ENCODE assay signal across 8 mouse cellular contexts in the genomic region with DNA sequence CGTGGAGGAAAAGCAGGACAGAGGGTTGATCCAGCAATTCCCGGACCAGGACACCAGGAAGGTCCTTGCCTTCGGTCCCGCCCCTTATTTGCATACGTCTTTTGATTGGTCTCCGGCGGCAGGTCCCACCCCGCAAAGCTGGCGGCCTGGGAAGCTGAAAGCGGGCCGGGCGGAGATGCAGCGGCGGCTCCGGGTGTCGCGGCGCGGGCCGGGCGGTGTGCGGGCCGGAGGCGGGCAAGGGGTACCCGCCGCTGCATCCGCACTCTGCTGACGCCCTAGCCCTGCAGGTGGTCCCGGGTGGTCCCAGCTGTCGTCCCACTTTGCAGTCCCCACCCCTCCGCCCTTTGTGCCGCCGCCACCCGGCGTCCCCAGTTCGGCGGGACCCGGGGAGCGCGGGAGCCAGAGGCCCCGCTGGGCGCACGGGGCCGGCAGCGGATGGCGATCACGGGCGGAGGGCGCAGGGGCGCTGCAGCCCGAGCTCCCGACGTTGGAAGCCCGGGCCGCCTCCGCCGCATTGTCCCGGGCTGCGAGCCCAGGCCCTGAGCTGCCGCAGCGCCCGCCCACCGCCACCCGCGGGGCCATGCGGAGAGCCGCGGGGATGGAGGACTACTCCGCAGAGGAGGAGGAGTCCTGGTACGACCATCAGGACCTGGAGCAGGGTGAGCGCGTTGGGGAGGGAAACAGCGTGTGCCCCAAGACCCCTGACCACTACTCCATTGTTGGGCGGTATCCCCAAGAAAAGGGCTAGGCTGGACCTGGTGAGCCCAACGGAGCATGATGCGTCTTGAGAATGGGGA. TPM values are rescaled to one million over a fixed set of nuclear protein-coding genes. Genes with fewer than 3 reads are reported as not detected.
DNase-seq lines count a peak whose midpoint lies in the region; ATAC-seq and TF ChIP-seq lines count a peak whose summit lies in the region.

A gene (plus strand): TSS at position 174 of the 797 bp plus-strand sequence.

- H3K79me2 ChIP-seq in liver, adult 2 months (ENCODE audit: control insufficient read depth, insufficient read depth, low read length): no peaks in the 10 kb centered on the region

- peak; percentile 97 for DNase-seq in 3T3-L1 (ENCODE audit: low read depth, low spot score)
- DNase-seq in adrenal gland, postnatal 4 days (ENCODE audit: low spot score in 2 of 2): peak; percentile 74 to 84
- DNase-seq in fibroblast of lung, adult 2 months (ENCODE audit: low read depth): peak; percentile 70
- DNase-seq in liver, adult 2 months (ENCODE audit: extremely low read depth, low read depth, low spot score): peak; percentile 73
- DNase-seq in neural tube, embryonic 10.5 days (ENCODE audit: extremely low spot score, low spot score): peak; percentile 89
- peak; percentile 90 for DNase-seq in testis, postnatal 14 days (ENCODE audit: low spot score)

- H3K4me1 ChIP-seq in heart, embryonic 12.5 days (replicated peaks): peaks cover 30% of the 10 kb centered on the region
- peaks cover 36% of the 10 kb centered on the region for H3K4me1 ChIP-seq in kidney, embryonic 16.5 days (ENCODE audit: insufficient read depth, low read length)
- H3K4me1 ChIP-seq in liver, adult 2 months (ENCODE audit: control insufficient read depth, insufficient read depth, low read length): 0 out of 2 replicates have a peak, but pooled peaks cover 3% of the 10 kb centered on the region

- peaks cover 4% of the 10 kb centered on the region; the same call in 1 of the 2 replicates for H3K9me3 ChIP-seq in heart, embryonic 12.5 days (replicated peaks)
- H3K9me3 ChIP-seq in kidney, embryonic 16.5 days (ENCODE audit: low read length): no peaks in the 10 kb centered on the region

- peak; percentile 58; the same call in 1 of the 2 replicates for TF ChIP-seq POLR2A in liver, adult 2 months (IDR thresholded peaks at IDR 0.05; ENCODE audit: extremely low read depth, insufficient read depth, low read length)

- H3K9ac ChIP-seq in heart, embryonic 12.5 days: peak within 1 kb of the TSS; percentile 85
- H3K9ac ChIP-seq in kidney, embryonic 16.5 days (replicated peaks; ENCODE audit: low read length): peak within 1 kb of the TSS; percentile 84
- peak within 1 kb of the TSS; percentile 78 for H3K9ac ChIP-seq in liver, adult 2 months (ENCODE audit: low read depth, low read length)

- peak within 1 kb of the TSS; percentile 77 for H3K4me3 ChIP-seq in heart, embryonic 12.5 days
- peak within 1 kb of the TSS; percentile 74 for H3K4me3 ChIP-seq in kidney, embryonic 16.5 days (ENCODE audit: low read length)
- H3K4me3 ChIP-seq in liver, adult 2 months (ENCODE audit: insufficient read depth, low read depth, low read length): peak within 1 kb of the TSS; percentile 74

- peak; percentile 78 for ATAC-seq in heart, embryonic 12.5 days (ENCODE audit: insufficient number of reproducible peaks, low FRiP score)
- peak; percentile 93 for ATAC-seq in kidney, embryonic 16.5 days (ENCODE audit: low FRiP score, low TSS enrichment)

- peaks cover 27% of the 10 kb centered on the region for H3K27me3 ChIP-seq in heart, embryonic 12.5 days (replicated peaks)
- H3K27me3 ChIP-seq in kidney, embryonic 16.5 days (ENCODE audit: insufficient read depth, low read length): no peaks in the 10 kb centered on the region; the same call in 1 of the 2 replicates
- H3K27me3 ChIP-seq in liver, adult 2 months (ENCODE audit: control insufficient read depth, insufficient read depth, low read length): no peaks in the 10 kb centered on the region

- no peaks in the 10 kb centered on the region for H3K36me3 ChIP-seq in heart, embryonic 12.5 days
- no peaks in the 10 kb centered on the region for H3K36me3 ChIP-seq in kidney, embryonic 16.5 days (ENCODE audit: insufficient read depth, low read length)
- H3K36me3 ChIP-seq in liver, adult 2 months (ENCODE audit: control insufficient read depth, insufficient read depth, low read length): no peaks in the 10 kb centered on the region

- no peak for TF ChIP-seq CTCF in liver, adult 2 months (IDR thresholded peaks at IDR 0.05; ENCODE audit: low read depth, low read length)

- under 1% methylated on average over 76 of the region's 76 CpGs for WGBS in heart, embryonic 12.5 days
- WGBS in kidney, embryonic 16.5 days: under 1% methylated on average over 74 of the region's 76 CpGs
- WGBS in liver, adult 2 months: 1% methylated on average over 76 of the region's 76 CpGs

- peak within 1 kb of the TSS; percentile 52 for H3K27ac ChIP-seq in heart, embryonic 12.5 days (ENCODE audit: poor library complexity, severe bottlenecking)
- H3K27ac ChIP-seq in kidney, embryonic 16.5 days (ENCODE audit: low read length): peak within 1 kb of the TSS; percentile 72
- H3K27ac ChIP-seq in liver, adult 2 months (replicated peaks; ENCODE audit: insufficient read depth, low read depth, low read length): peak within 1 kb of the TSS; percentile 15; the same call in 1 of the 2 replicates

- H3K4me2 ChIP-seq in heart, embryonic 12.5 days: peak within 1 kb of the TSS; percentile 90
- H3K4me2 ChIP-seq in kidney, embryonic 16.5 days (replicated peaks; ENCODE audit: low read depth, low read length): peak within 1 kb of the TSS; percentile 83

RNA-seq across cellular contexts. Expression of the gene that starts here (rescaled TPM):
- total RNA-seq in adrenal gland, postnatal 4 days (2021): 10 to 100 TPM; 44.3 to 47.4 TPM
- 9.0 and 9.5 TPM in 2 replicates for polyA plus RNA-seq in heart, embryonic 12.5 days (2016; fragmentation: Nextera tagmentation; extraction: Ambion mirVana)
- polyA plus RNA-seq in kidney, embryonic 16.5 days (2015; fragmentation: Nextera tagmentation; extraction: Ambion mirVana): 7.9 and 10.2 TPM in 2 replicates
- 1.3 and 1.4 TPM in 2 replicates for total RNA-seq in liver, adult 2 months (2014; rRNA removed)
- polyA plus RNA-seq in liver, adult 2 months (2012; rRNA removed): 2.4 and 2.7 TPM in 2 replicates

Comparison
In these comparisons a context has a peak if more than half of its experiments do, and no peak if none do; other contexts are left out.
1. Peak in every context shown above with its lines: DNase-seq, ATAC-seq, H3K4me3 ChIP-seq and H3K27ac ChIP-seq.
2. RNA of the gene that starts here (total RNA-seq): 44.3 to 47.4 TPM in adrenal gland, postnatal 4 days; 1.3 to 1.4 TPM in liver, adult 2 months; every median in the first group is over 10 times any median in the second.
3. H3K27ac ChIP-seq: peak in every context shown above with its lines; median percentile 72 in kidney, embryonic 16.5 days; 52 in heart, embryonic 12.5 days; 15 in liver, adult 2 months.